Mouse (Mus musculus): ENCODE measurements at regions not wholly inside any gene's neighbourhood (a gene's known extent, or its start where the extent isn't known, plus 50 kb on each side); places are given as distances from the start of the nearest gene placed in this dataset.

GRCm38 (mm10) chr7:135809167-135809566, 93.0 kb upstream of the Mki67 start:
- H3K4me1 ChIP-seq (ENCODE audit: control insufficient read depth, insufficient read depth, low read length): peaks cover 10% of the 10 kb centered on the region
- no peak for ATAC-seq (ENCODE audit: low read depth)
- H3K9ac ChIP-seq (ENCODE audit: low read depth, low read length): no peak overlapping the region
- H3K4me2 ChIP-seq (ENCODE audit: low read depth, low read length): no peak overlapping the region
- WGBS: 72% methylated on average over 10 of the region's 10 CpGs
- H3K4me3 ChIP-seq (ENCODE audit: low read depth, low read length): no peak overlapping the region
- no peak overlapping the region for H3K27ac ChIP-seq (replicated peaks; ENCODE audit: low read depth, low read length)
- H3K36me3 ChIP-seq (ENCODE audit: control insufficient read depth, insufficient read depth, low read length): no peaks in the 10 kb centered on the region
- H3K27me3 ChIP-seq (replicated peaks; ENCODE audit: control insufficient read depth, insufficient read depth, low read length): no peaks in the 10 kb centered on the region
- H3K9me3 ChIP-seq (ENCODE audit: control insufficient read depth, low read length): no peaks in the 10 kb centered on the region
- no peak for DNase-seq (ENCODE audit: low spot score)

GRCm38 (mm10) chr7:135809751-135810379, 93.7 kb upstream of the Mki67 start:
- H3K4me2 ChIP-seq (ENCODE audit: low read depth, low read length): no peak overlapping the region
- peaks cover 4% of the 10 kb centered on the region; the same call in 1 of the 2 replicates for H3K27me3 ChIP-seq (replicated peaks; ENCODE audit: control insufficient read depth, insufficient read depth, low read length)
- WGBS: 60% methylated on average over 12 of the region's 12 CpGs
- H3K36me3 ChIP-seq (ENCODE audit: control insufficient read depth, insufficient read depth, low read length): no peaks in the 10 kb centered on the region
- no peaks in the 10 kb centered on the region for H3K9me3 ChIP-seq (ENCODE audit: control insufficient read depth, low read length)
- ATAC-seq (ENCODE audit: low read depth) (no peak), DNase-seq (ENCODE audit: low spot score) (no peak)
- H3K4me1 ChIP-seq (ENCODE audit: control insufficient read depth, insufficient read depth, low read length): peaks cover 10% of the 10 kb centered on the region
- H3K27ac ChIP-seq (replicated peaks; ENCODE audit: low read depth, low read length): no peak overlapping the region
- H3K4me3 ChIP-seq (ENCODE audit: low read depth, low read length): no peak overlapping the region
- no peak overlapping the region for H3K9ac ChIP-seq (ENCODE audit: low read depth, low read length)

- no peak overlapping the region for H3K27ac ChIP-seq (replicated peaks; ENCODE audit: low read depth, low read length)
- H3K9ac ChIP-seq (ENCODE audit: low read depth, low read length): no peak overlapping the region
- H3K4me1 ChIP-seq (ENCODE audit: control insufficient read depth, insufficient read depth, low read length): peaks cover 10% of the 10 kb centered on the region
- WGBS: 71% methylated on average over 9 of the region's 9 CpGs
- H3K36me3 ChIP-seq (ENCODE audit: control insufficient read depth, insufficient read depth, low read length): no peaks in the 10 kb centered on the region
- H3K9me3 ChIP-seq (ENCODE audit: control insufficient read depth, low read length): no peaks in the 10 kb centered on the region
- DNase-seq (ENCODE audit: low spot score): peak; percentile 78
- H3K27me3 ChIP-seq (replicated peaks; ENCODE audit: control insufficient read depth, insufficient read depth, low read length): peaks cover 4% of the 10 kb centered on the region; the same call in 1 of the 2 replicates
- no peak overlapping the region for H3K4me2 ChIP-seq (ENCODE audit: low read depth, low read length)
- ATAC-seq (ENCODE audit: low read depth): no peak
- no peak overlapping the region for H3K4me3 ChIP-seq (ENCODE audit: low read depth, low read length)
Observed at GRCm38 (mm10) chr7:135810971-135811370, 94.8 kb upstream of the Mki67 start.

GRCm38 (mm10) chr7:135813616-135814015, 97.5 kb upstream of the Mki67 start:
- ATAC-seq (ENCODE audit: low read depth) (no peak), DNase-seq (ENCODE audit: low spot score) (no peak)
- Histone ChIP-seq H3K9me3 (ENCODE audit: control insufficient read depth, low read length) (no peaks in the 10 kb centered on the region), H3K27me3 (replicated peaks; ENCODE audit: control insufficient read depth, insufficient read depth, low read length) (peaks cover 4% of the 10 kb centered on the region; the same call in 1 of the 2 replicates), H3K4me1 (ENCODE audit: control insufficient read depth, insufficient read depth, low read length) (peaks cover 10% of the 10 kb centered on the region), H3K4me2 (ENCODE audit: low read depth, low read length) (no peak overlapping the region), H3K27ac (replicated peaks; ENCODE audit: low read depth, low read length) (no peak overlapping the region), H3K36me3 (ENCODE audit: control insufficient read depth, insufficient read depth, low read length) (no peaks in the 10 kb centered on the region), H3K9ac (ENCODE audit: low read depth, low read length) (no peak overlapping the region), H3K4me3 (ENCODE audit: low read depth, low read length) (no peak overlapping the region)
- 90% methylated on average over 3 of the region's 3 CpGs for WGBS

GRCm38 (mm10) chr7:135816191-135816590, 100.0 kb upstream of the Mki67 start:
- Histone ChIP-seq H3K9me3 (ENCODE audit: control insufficient read depth, low read length) (no peaks in the 10 kb centered on the region), H3K4me1 (ENCODE audit: control insufficient read depth, insufficient read depth, low read length) (peaks cover 6% of the 10 kb centered on the region), H3K27ac (replicated peaks; ENCODE audit: low read depth, low read length) (no peak overlapping the region), H3K4me3 (ENCODE audit: low read depth, low read length) (no peak overlapping the region), H3K36me3 (ENCODE audit: control insufficient read depth, insufficient read depth, low read length) (no peaks in the 10 kb centered on the region), H3K27me3 (replicated peaks; ENCODE audit: control insufficient read depth, insufficient read depth, low read length) (peaks cover 4% of the 10 kb centered on the region; the same call in 1 of the 2 replicates), H3K9ac (ENCODE audit: low read depth, low read length) (no peak overlapping the region), H3K4me2 (ENCODE audit: low read depth, low read length) (no peak overlapping the region)
- ATAC-seq (ENCODE audit: low read depth) (no peak), DNase-seq (ENCODE audit: low spot score) (no peak)
- WGBS: 96% methylated on average over 3 of the region's 3 CpGs

GRCm38 (mm10) chr7:135817868-135818267, 101.7 kb upstream of the Mki67 start:
- Histone ChIP-seq H3K27me3 (replicated peaks; ENCODE audit: control insufficient read depth, insufficient read depth, low read length) (peaks cover 4% of the 10 kb centered on the region; the same call in 1 of the 2 replicates), H3K9ac (ENCODE audit: low read depth, low read length) (no peak overlapping the region), H3K27ac (replicated peaks; ENCODE audit: low read depth, low read length) (no peak overlapping the region), H3K36me3 (ENCODE audit: control insufficient read depth, insufficient read depth, low read length) (no peaks in the 10 kb centered on the region), H3K4me2 (ENCODE audit: low read depth, low read length) (no peak overlapping the region), H3K4me3 (ENCODE audit: low read depth, low read length) (no peak overlapping the region), H3K9me3 (ENCODE audit: control insufficient read depth, low read length) (no peaks in the 10 kb centered on the region), H3K4me1 (ENCODE audit: control insufficient read depth, insufficient read depth, low read length) (no peaks in the 10 kb centered on the region)
- 52% methylated on average over 3 of the region's 3 CpGs for WGBS
- ATAC-seq (ENCODE audit: low read depth) (no peak), DNase-seq (ENCODE audit: low spot score) (no peak)

- Histone ChIP-seq H3K4me1 (ENCODE audit: control insufficient read depth, insufficient read depth, low read length) (no peaks in the 10 kb centered on the region), H3K4me3 (ENCODE audit: low read depth, low read length) (no peak overlapping the region), H3K27ac (replicated peaks; ENCODE audit: low read depth, low read length) (no peak overlapping the region), H3K4me2 (ENCODE audit: low read depth, low read length) (no peak overlapping the region), H3K36me3 (ENCODE audit: control insufficient read depth, insufficient read depth, low read length) (no peaks in the 10 kb centered on the region), H3K9ac (ENCODE audit: low read depth, low read length) (no peak overlapping the region), H3K9me3 (ENCODE audit: control insufficient read depth, low read length) (no peaks in the 10 kb centered on the region), H3K27me3 (replicated peaks; ENCODE audit: control insufficient read depth, insufficient read depth, low read length) (peaks cover 4% of the 10 kb centered on the region; the same call in 1 of the 2 replicates)
- 77% methylated on average over 3 of the region's 3 CpGs for WGBS
- no peak for DNase-seq (ENCODE audit: low spot score)
- ATAC-seq (ENCODE audit: low read depth): no peak
Observed at GRCm38 (mm10) chr7:135818298-135818697, 102.1 kb upstream of the Mki67 start.

GRCm38 (mm10) chr7:135823884-135824750, 108.0 kb upstream of the Mki67 start:
- 56% methylated on average over 6 of the region's 6 CpGs for WGBS
- no peak for ATAC-seq (ENCODE audit: low read depth)
- Histone ChIP-seq H3K9ac (ENCODE audit: low read depth, low read length) (no peak overlapping the region), H3K27ac (replicated peaks; ENCODE audit: low read depth, low read length) (no peak overlapping the region), H3K36me3 (ENCODE audit: control insufficient read depth, insufficient read depth, low read length) (no peaks in the 10 kb centered on the region), H3K4me2 (ENCODE audit: low read depth, low read length) (no peak overlapping the region), H3K4me1 (ENCODE audit: control insufficient read depth, insufficient read depth, low read length) (no peaks in the 10 kb centered on the region), H3K27me3 (replicated peaks; ENCODE audit: control insufficient read depth, insufficient read depth, low read length) (no peaks in the 10 kb centered on the region), H3K4me3 (ENCODE audit: low read depth, low read length) (no peak overlapping the region), H3K9me3 (ENCODE audit: control insufficient read depth, low read length) (no peaks in the 10 kb centered on the region)
- DNase-seq (ENCODE audit: low spot score): no peak
